Mouse (Mus musculus) heart, postnatal 0 days (tissue): ENCODE measurements at regions not wholly inside any gene's neighbourhood (a gene's known extent, or its start where the extent isn't known, plus 50 kb on each side); places are given as distances from the start of the nearest gene placed in this dataset.

Experiments used
- CTCF ChIP-seq: IDR thresholded peaks from 2 replicates; pipeline ENCODE4 v1.5.1; 2016; ENCODE audit warnings: antibody characterized with exemption, control low read depth, low read depth
- EP300 ChIP-seq: IDR thresholded peaks from 2 replicates; pipeline ENCODE4 v1.6.1; 2016; ENCODE audit warnings: antibody characterized with exemption, low read depth

DNA sequence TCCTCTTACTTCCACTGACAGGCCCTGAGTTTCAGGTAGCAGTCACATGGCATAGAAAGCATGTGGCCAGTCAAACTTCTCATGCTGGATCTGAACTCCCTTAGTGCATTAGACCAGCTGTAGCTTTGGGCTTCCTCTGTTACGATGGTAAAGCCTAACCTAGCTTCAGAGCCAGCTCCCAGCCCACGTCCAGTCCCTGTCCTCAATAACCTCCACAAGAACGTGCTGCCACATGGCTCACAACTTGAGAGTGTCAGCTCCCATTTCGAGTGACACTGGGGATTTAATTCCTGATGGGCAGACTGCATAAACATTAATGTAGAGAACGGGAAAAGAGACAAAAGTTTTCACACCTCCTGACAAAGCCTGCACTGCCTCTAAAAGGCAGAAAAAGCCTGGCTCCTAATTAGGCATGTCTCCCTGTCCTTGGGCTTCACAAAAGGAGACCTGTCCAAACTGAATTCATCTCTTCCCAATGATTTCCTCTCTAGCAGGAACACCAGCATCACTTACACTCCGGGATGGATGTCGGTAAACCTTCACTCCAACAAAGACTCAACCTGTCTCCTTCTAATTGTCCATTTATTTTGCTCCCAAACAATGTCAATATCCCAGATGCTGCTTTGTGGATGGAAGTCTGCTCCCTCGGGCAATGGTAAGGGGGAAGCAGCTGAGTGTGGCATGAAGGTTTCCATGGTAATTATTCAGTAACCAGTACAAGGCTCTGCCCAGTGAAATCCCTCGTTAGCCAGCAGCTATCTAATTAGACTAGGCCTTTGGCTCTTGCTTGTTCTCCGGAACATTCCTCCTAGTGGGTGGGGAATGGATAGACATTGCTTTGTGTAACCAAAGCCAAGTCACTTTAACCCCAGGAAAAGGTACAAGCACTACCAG lies 408.1 kb upstream of the Kdm8 start:
- TF ChIP-seq CTCF = no peak
- TF ChIP-seq EP300 = no peak
